Mouse (Mus musculus) lung, embryonic 16.5 days (tissue): ENCODE data around the gene Lrrc1. TPM values are rescaled to one million over a fixed set of nuclear protein-coding genes. Genes with fewer than 3 reads are reported as not detected.
"Not testable (repeated sequence)": the region's sequence is repeated elsewhere in the genome, so short reads cannot be mapped to it uniquely, and the experiment has no call there.

Source experiments
- ATAC-seq: fragments of 200-750 bp; cut with Nextera tagmentation; 2 replicates; pipeline ENCODE4 v1.8.0; 2017; ENCODE audit warnings: low read depth, mild to moderate bottlenecking, moderate library complexity
- H3K27ac ChIP-seq: fragments of 300-500 bp; sonication (generic); 2 replicates; pipeline ENCODE4 v1.5.1; 2014; ENCODE audit warnings: mild to moderate bottlenecking, control low read depth, low read length
- H3K27me3 ChIP-seq: fragments of 300-500 bp; sonication (generic); 2 replicates; pipeline ENCODE4 v1.6.1; 2014; ENCODE audit warnings: low read depth, low read length, mixed read lengths; ENCODE audit not compliant: control insufficient read depth, insufficient read depth
- H3K36me3 ChIP-seq: fragments of 300-500 bp; sonication (generic); 2 replicates; pipeline ENCODE4 v1.6.1; 2014; ENCODE audit warnings: low read length; ENCODE audit not compliant: control insufficient read depth, insufficient read depth
- H3K4me1 ChIP-seq: fragments of 300-500 bp; sonication (generic); replicated peaks from 2 replicates; pipeline ENCODE4 v1.6.1; 2014; ENCODE audit warnings: low read length, mixed read lengths; ENCODE audit not compliant: control insufficient read depth, insufficient read depth
- H3K4me2 ChIP-seq: fragments of 300-500 bp; sonication (generic); 2 replicates; pipeline ENCODE4 v1.6.1; 2014; ENCODE audit warnings: low read depth, low read length, control low read depth
- H3K4me3 ChIP-seq: fragments of 300-500 bp; sonication (generic); 2 replicates; pipeline ENCODE4 v1.5.1; 2014; ENCODE audit warnings: mild to moderate bottlenecking, low read length, control low read depth
- H3K9ac ChIP-seq: fragments of 300-500 bp; sonication (generic); 2 replicates; pipeline ENCODE4 v1.6.1; 2014; ENCODE audit warnings: low read length, control low read depth
- H3K9me3 ChIP-seq: fragments of 300-500 bp; sonication (generic); 2 replicates; pipeline ENCODE4 v1.6.1; 2016; ENCODE audit warnings: low read length; ENCODE audit not compliant: control insufficient read depth
- WGBS: fragments of 180-500 bp; shearing (Covaris S2); extraction: QIAGEN DNeasy Blood & Tissue Kit; methylation state at CpG from one replicate; pipeline ENCODE4 v1.1.7; 2014; 5-methylcytosine and 5-hydroxymethylcytosine counted together
- polyA plus RNA-seq: library from polyadenylated mRNA; unstranded; fragments of >200 nt; fragmentation: Nextera tagmentation; extraction: Ambion mirVana; gene quantifications from 2 replicates; pipeline ENCODE4 v1.2.1, GENCODE M21; 2015

Gene Lrrc1
- polyA plus RNA-seq, 1 experiment from 2014 or later, result 10.3 TPM

- no peak for ATAC-seq
- Histone ChIP-seq H3K36me3 (no peaks in the 10 kb centered on the region), H3K9ac (no peak overlapping the region), H3K9me3 (no peaks in the 10 kb centered on the region), H3K27me3 (no peaks in the 10 kb centered on the region), H3K4me2 (no peak overlapping the region), H3K4me3 (no peak overlapping the region), H3K27ac (no peak overlapping the region), H3K4me1 (no peaks in the 10 kb centered on the region)
Observed at GRCm38 (mm10) chr9:77577409-77577808, 32.7 kb upstream of the Lrrc1 start.

- no peaks in the 10 kb centered on the region for H3K4me1 ChIP-seq
- H3K36me3 ChIP-seq, result no peaks in the 10 kb centered on the region
- H3K4me3 ChIP-seq, result no peak overlapping the region
- no peak overlapping the region for H3K27ac ChIP-seq
- H3K9ac ChIP-seq, result no peak overlapping the region
- H3K4me2 ChIP-seq, result no peak overlapping the region
- no peak for ATAC-seq
- no peaks in the 10 kb centered on the region for H3K27me3 ChIP-seq
- no peaks in the 10 kb centered on the region for H3K9me3 ChIP-seq
Observed at GRCm38 (mm10) chr9:77576320-77576719, 31.6 kb upstream of the Lrrc1 start.

GRCm38 (mm10) chr9:77574996-77575395 is 30.3 kb upstream of the Lrrc1 start:
- H3K4me3 ChIP-seq, H3K9me3 ChIP-seq, H3K27ac ChIP-seq, H3K36me3 ChIP-seq, H3K4me1 ChIP-seq, H3K27me3 ChIP-seq, ATAC-seq, H3K4me2 ChIP-seq, H3K9ac ChIP-seq: not testable (repeated sequence)
- 37% methylated on average over 4 of the region's 4 CpGs for WGBS

GRCm38 (mm10) chr9:77571851-77572250 is 27.2 kb upstream of the Lrrc1 start:
- no peaks in the 10 kb centered on the region for H3K27me3 ChIP-seq
- H3K36me3 ChIP-seq, result no peaks in the 10 kb centered on the region
- H3K4me1 ChIP-seq, result no peaks in the 10 kb centered on the region
- WGBS, result 66% methylated on average over 4 of the region's 4 CpGs
- no peak overlapping the region for H3K4me2 ChIP-seq
- no peak overlapping the region for H3K9ac ChIP-seq
- no peak overlapping the region for H3K27ac ChIP-seq
- H3K9me3 ChIP-seq, result no peaks in the 10 kb centered on the region
- H3K4me3 ChIP-seq, result no peak overlapping the region
- no peak for ATAC-seq

- H3K27ac ChIP-seq, result no peak overlapping the region
- no peak overlapping the region for H3K4me2 ChIP-seq
- H3K27me3 ChIP-seq, result no peaks in the 10 kb centered on the region
- no peak for ATAC-seq
- no peaks in the 10 kb centered on the region for H3K4me1 ChIP-seq
- no peak overlapping the region for H3K4me3 ChIP-seq
- H3K36me3 ChIP-seq, result no peaks in the 10 kb centered on the region
- H3K9me3 ChIP-seq, result no peaks in the 10 kb centered on the region
- 43% methylated on average over 13 of the region's 13 CpGs for WGBS
- no peak overlapping the region for H3K9ac ChIP-seq
Observed at GRCm38 (mm10) chr9:77568789-77569506, 24.3 kb upstream of the Lrrc1 start.

GRCm38 (mm10) chr9:77561827-77562226 is 17.2 kb upstream of the Lrrc1 start:
- Histone ChIP-seq H3K9ac (no peak overlapping the region), H3K27me3 (no peaks in the 10 kb centered on the region), H3K4me2 (no peak overlapping the region), H3K36me3 (no peaks in the 10 kb centered on the region), H3K9me3 (peaks cover 3% of the 10 kb centered on the region; the same call in 1 of the 2 replicates), H3K4me3 (no peak overlapping the region), H3K4me1 (no peaks in the 10 kb centered on the region), H3K27ac (no peak overlapping the region)
- no peak for ATAC-seq

GRCm38 (mm10) chr9:77557963-77558362 is 13.3 kb upstream of the Lrrc1 start:
- H3K27ac ChIP-seq, result no peak overlapping the region
- H3K9ac ChIP-seq, result no peak overlapping the region
- WGBS, result 51% methylated on average over 3 of the region's 3 CpGs
- H3K36me3 ChIP-seq, result no peaks in the 10 kb centered on the region
- H3K4me2 ChIP-seq, result no peak overlapping the region
- no peaks in the 10 kb centered on the region for H3K27me3 ChIP-seq
- H3K9me3 ChIP-seq, result peaks cover 3% of the 10 kb centered on the region; the same call in 1 of the 2 replicates
- H3K4me1 ChIP-seq, result no peaks in the 10 kb centered on the region
- no peak for ATAC-seq
- no peak overlapping the region for H3K4me3 ChIP-seq

GRCm38 (mm10) chr9:77557181-77557580 is 12.5 kb upstream of the Lrrc1 start:
- Histone ChIP-seq H3K9me3 (peaks cover 1% of the 10 kb centered on the region; the same call in 1 of the 2 replicates), H3K27ac (no peak overlapping the region), H3K36me3 (no peaks in the 10 kb centered on the region), H3K4me2 (no peak overlapping the region), H3K27me3 (no peaks in the 10 kb centered on the region), H3K4me1 (no peaks in the 10 kb centered on the region), H3K9ac (no peak overlapping the region), H3K4me3 (no peak overlapping the region)
- 75% methylated on average over 4 of the region's 4 CpGs for WGBS
- no peak for ATAC-seq

GRCm38 (mm10) chr9:77556435-77556834 is 11.8 kb upstream of the Lrrc1 start:
- Histone ChIP-seq H3K9ac (no peak overlapping the region), H3K36me3 (no peaks in the 10 kb centered on the region), H3K27ac (no peak overlapping the region), H3K4me2 (no peak overlapping the region), H3K27me3 (no peaks in the 10 kb centered on the region), H3K4me1 (no peaks in the 10 kb centered on the region), H3K4me3 (no peak overlapping the region), H3K9me3 (no peaks in the 10 kb centered on the region)
- peak; percentile 52; the same call in 1 of the 2 replicates for ATAC-seq
- WGBS, result 64% methylated on average over 9 of the region's 9 CpGs

GRCm38 (mm10) chr9:77553465-77553864 is 8.8 kb upstream of the Lrrc1 start:
- Histone ChIP-seq H3K36me3 (no peaks in the 10 kb centered on the region), H3K4me2 (no peak overlapping the region), H3K27me3 (no peaks in the 10 kb centered on the region), H3K27ac (no peak overlapping the region), H3K9me3 (no peaks in the 10 kb centered on the region), H3K4me3 (no peak overlapping the region), H3K9ac (no peak overlapping the region), H3K4me1 (no peaks in the 10 kb centered on the region)
- WGBS, result 55% methylated on average over 2 of the region's 2 CpGs
- ATAC-seq, result no peak
